8 mouse cellular contexts compared by ENCODE assay signal in the genomic region with DNA sequence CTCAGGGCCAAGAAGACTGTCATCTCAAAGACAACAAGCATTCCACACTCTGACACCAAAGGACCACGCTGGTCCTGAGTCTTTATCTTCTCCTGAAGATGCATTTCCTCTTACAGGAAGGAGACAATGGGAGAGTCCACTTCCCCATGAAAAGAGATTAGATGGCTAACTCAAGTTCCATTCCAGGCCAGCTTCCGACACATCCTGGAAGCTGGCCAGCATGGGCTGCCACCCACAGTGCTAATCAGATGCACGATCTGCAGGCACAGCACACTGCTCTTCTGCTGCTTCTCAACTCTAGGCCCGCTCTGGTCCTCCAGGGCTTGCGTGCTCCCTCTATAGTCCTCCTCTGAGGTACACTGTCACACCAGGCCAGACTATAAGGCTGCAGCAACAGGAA. TPM values are rescaled to one million over a fixed set of nuclear protein-coding genes. Genes with fewer than 3 reads are reported as not detected.
DNase-seq lines count a peak whose midpoint lies in the region; ATAC-seq and TF ChIP-seq lines count a peak whose summit lies in the region.
"Had no signal": no experiment of that assay in that cellular context is flagged by ENCODE, and none has a peak within 500 bp of the region (broad histone marks: within the 10 kb centered on the region; RNA-seq: fewer than 3 reads in every experiment).

No protein-coding gene starts in this region.

- H3K27ac ChIP-seq in hindbrain, postnatal 0 days: no peak overlapping the region
- no peak overlapping the region for H3K27ac ChIP-seq in hindbrain, embryonic 16.5 days (ENCODE audit: low read depth, low read length)

- WGBS in hindbrain, postnatal 0 days: 49% methylated on average over 5 of the region's 5 CpGs
- WGBS in hindbrain, embryonic 16.5 days: 66% methylated on average over 5 of the region's 5 CpGs

- peak; percentile 40 for DNase-seq in hindbrain, postnatal 0 days (ENCODE audit: low spot score)
- peak; percentile 33 for DNase-seq in adrenal gland, postnatal 25 days
- peak; percentile 33 for DNase-seq in kidney, adult 18-20 months
- peak; percentile 18 for DNase-seq in lung, postnatal 25 days (ENCODE audit: low spot score)
- no peak for DNase-seq in natural killer cell, adult 2 months (ENCODE audit: low spot score in 2 of 2)
- no peak for DNase-seq in thymus, postnatal 10 days (ENCODE audit: low spot score in 2 of 2)

- H3K9me3 ChIP-seq in hindbrain, postnatal 0 days (ENCODE audit: low read length): no peaks in the 10 kb centered on the region
- no peaks in the 10 kb centered on the region for H3K9me3 ChIP-seq in hindbrain, embryonic 16.5 days (ENCODE audit: control insufficient read depth, low read length)

- TF ChIP-seq CTCF in hindbrain, postnatal 0 days (IDR thresholded peaks at IDR 0.05; ENCODE audit: low read depth): no peak

- no peaks in the 10 kb centered on the region for H3K4me1 ChIP-seq in hindbrain, postnatal 0 days (ENCODE audit: insufficient read depth, low read length)
- H3K4me1 ChIP-seq in hindbrain, embryonic 16.5 days (ENCODE audit: control insufficient read depth, insufficient read depth, low read depth, low read length): no peaks in the 10 kb centered on the region

- no peak overlapping the region for H3K4me2 ChIP-seq in hindbrain, postnatal 0 days (ENCODE audit: low read depth, low read length)
- H3K4me2 ChIP-seq in hindbrain, embryonic 16.5 days (ENCODE audit: low read length): no peak overlapping the region

- no peak overlapping the region for H3K9ac ChIP-seq in hindbrain, postnatal 0 days (replicated peaks; ENCODE audit: low read length)
- H3K9ac ChIP-seq in hindbrain, embryonic 16.5 days (ENCODE audit: low read depth, low read length): no peak overlapping the region

- H3K4me3 ChIP-seq in hindbrain, postnatal 0 days (ENCODE audit: low read length): no peak overlapping the region
- H3K4me3 ChIP-seq in hindbrain, embryonic 16.5 days (ENCODE audit: low read length): no peak overlapping the region

- peak; percentile 62; the same call in 1 of the 2 replicates for ATAC-seq in hindbrain, postnatal 0 days
- no peak for ATAC-seq in hindbrain, embryonic 16.5 days
- ATAC-seq: Patski had no signal

- no peaks in the 10 kb centered on the region for H3K27me3 ChIP-seq in hindbrain, postnatal 0 days (ENCODE audit: insufficient read depth, low read length)
- H3K27me3 ChIP-seq in hindbrain, embryonic 16.5 days (replicated peaks; ENCODE audit: control insufficient read depth, insufficient read depth, low read length): no peaks in the 10 kb centered on the region
- H3K27me3 ChIP-seq: Patski had no signal

- H3K36me3 ChIP-seq in hindbrain, postnatal 0 days (ENCODE audit: insufficient read depth, low read length): no peaks in the 10 kb centered on the region
- H3K36me3 ChIP-seq in hindbrain, embryonic 16.5 days (ENCODE audit: control insufficient read depth, insufficient read depth, low read length): no peaks in the 10 kb centered on the region

RNA-seq across cellular contexts. Expression of gene Car8, which starts 40.8 kb away (rescaled TPM):
- 65.4 and 71.3 TPM in 2 replicates for total RNA-seq in hindbrain, postnatal 0 days (2014; rRNA removed)
- polyA plus RNA-seq in hindbrain, postnatal 0 days (2015; fragmentation: Nextera tagmentation; extraction: Ambion mirVana): 82.4 and 93.7 TPM in 2 replicates
- 31.3 and 40.1 TPM in 2 replicates for polyA plus RNA-seq in hindbrain, embryonic 16.5 days (2015; fragmentation: Nextera tagmentation; extraction: Ambion mirVana)
- 33.6 and 54.4 TPM in 2 replicates for total RNA-seq in adrenal gland, postnatal 25 days (2021)
- polyA plus RNA-seq: Patski had no signal

Comparison
In these comparisons a context has a peak if more than half of its experiments do, and no peak if none do; other contexts are left out.
1. DNase-seq: peak in hindbrain, postnatal 0 days (single experiment), adrenal gland, postnatal 25 days (single experiment), kidney, adult 18-20 months (single experiment) and lung, postnatal 25 days (single experiment); none in natural killer cell, adult 2 months (0 of 2) and thymus, postnatal 10 days (0 of 2).